Mouse (Mus musculus) cortical plate, adult 2 months (tissue): ENCODE data around the gene Asb5. TPM values are rescaled to one million over a fixed set of nuclear protein-coding genes. Genes with fewer than 3 reads are reported as not detected.

Source experiments
- H3K27ac ChIP-seq: fragments of 200-500 bp; 2 replicates; pipeline ENCODE4 v1.5.1; 2012; ENCODE audit warnings: low read length, control low read depth, inconsistent platforms; ENCODE audit not compliant: insufficient read depth
- H3K4me1 ChIP-seq: fragments of 200-500 bp; 2 replicates; pipeline ENCODE4 v1.6.1; 2011; ENCODE audit warnings: low read length; ENCODE audit not compliant: control insufficient read depth, insufficient read depth
- H3K4me3 ChIP-seq: fragments of 200-500 bp; 2 replicates; pipeline ENCODE4 v1.5.1; 2011; ENCODE audit warnings: mild to moderate bottlenecking, low read length, control low read depth; ENCODE audit not compliant: insufficient read depth
- CTCF ChIP-seq: fragments of 200-500 bp; IDR thresholded peaks from 2 replicates; pipeline ENCODE4 v1.5.1; 2011; ENCODE audit warnings: mild to moderate bottlenecking, control low read depth, low read length; ENCODE audit not compliant: insufficient read depth; ENCODE audit errors: extremely low read depth
- POLR2A ChIP-seq: fragments of 200-500 bp; IDR thresholded peaks from 2 replicates; pipeline ENCODE4 v1.6.1; 2011; ENCODE audit warnings: mild to moderate bottlenecking, low read length, control low read depth; ENCODE audit not compliant: insufficient read depth; ENCODE audit errors: extremely low read depth
- polyA plus RNA-seq: library from polyadenylated mRNA; depleted of rRNA; stranded (reverse); fragments of >200 nt; gene quantifications from 2 replicates; pipeline ENCODE4 v1.2.3, GENCODE M21; 2012

Asb5 gene
- polyA plus RNA-seq, 1 experiment = 2.5 TPM

DNA sequence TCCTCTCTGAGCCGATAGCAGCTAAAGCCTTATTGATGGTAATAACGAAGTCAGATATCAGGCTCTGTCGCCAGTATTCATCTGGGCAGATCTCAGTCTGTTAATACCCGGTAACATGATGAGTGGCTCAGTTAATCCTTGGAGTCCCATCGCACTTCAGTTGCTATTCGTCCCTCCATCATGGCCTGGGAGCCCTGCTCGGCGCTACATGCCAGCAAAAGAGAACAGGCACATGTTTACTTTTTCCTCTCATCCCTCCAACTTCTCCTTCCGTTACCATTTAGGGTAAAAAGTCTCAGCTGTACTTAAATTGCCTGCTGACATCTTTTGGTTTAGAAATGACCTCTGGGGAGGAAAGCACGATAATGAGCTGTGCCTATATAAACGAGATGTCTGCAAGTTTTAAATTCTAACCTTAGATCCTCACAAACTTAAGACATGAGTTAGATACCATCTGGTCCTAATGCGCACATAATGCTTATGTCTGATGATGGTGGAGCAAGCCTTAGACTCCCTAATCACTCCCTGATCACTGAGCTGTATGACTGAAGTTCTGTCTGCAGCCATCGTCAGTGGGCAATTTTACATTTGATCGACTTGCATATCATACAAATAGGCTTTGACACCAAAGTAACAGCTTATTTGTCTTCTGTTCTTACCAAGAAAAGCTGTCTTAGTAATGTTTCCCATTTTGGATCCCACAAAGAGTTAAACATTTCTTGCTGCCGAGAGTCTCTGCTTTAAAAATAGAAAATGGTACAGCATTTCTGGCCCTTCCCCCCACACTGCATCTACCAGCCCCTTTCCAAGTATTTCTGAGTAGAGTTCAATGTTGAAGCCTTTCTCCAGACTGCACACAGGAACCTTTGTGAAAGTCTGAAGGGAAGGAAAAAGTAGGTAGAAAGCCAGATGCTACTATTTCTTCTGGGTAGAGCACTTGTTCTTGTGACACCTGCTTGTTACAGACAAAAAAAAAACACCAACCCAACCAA lies 41.5 kb downstream of the Asb5 start:
- no peaks in the 10 kb centered on the region; the same call in 1 of the 2 replicates for H3K4me1 ChIP-seq
- H3K27ac ChIP-seq = peak overlapping the region; percentile 23; the same call in 1 of the 2 replicates
- H3K4me3 ChIP-seq = no peak overlapping the region
- TF ChIP-seq CTCF (no peak), POLR2A (no peak)

DNA sequence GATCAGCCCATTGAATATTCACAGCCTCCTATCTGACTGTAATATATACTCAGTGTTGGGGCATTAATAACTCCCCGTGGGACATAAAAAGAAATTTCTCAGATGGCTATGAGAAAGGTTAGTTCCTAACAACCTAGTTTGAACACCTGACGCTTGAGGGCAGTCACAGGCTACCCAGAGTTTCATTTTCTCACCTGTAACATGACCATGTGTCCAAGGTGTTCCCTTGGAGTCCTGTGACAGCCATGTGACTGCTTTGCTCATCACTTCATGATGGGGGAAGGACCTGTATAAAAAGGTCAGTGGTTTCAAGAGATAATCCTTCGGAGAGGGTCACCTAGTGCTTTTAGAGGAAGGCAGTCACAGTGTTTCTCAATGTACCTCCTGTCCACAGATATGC lies 52.1 kb downstream of the Asb5 start:
- Histone ChIP-seq H3K4me1 (no peaks in the 10 kb centered on the region), H3K27ac (no peak overlapping the region), H3K4me3 (no peak overlapping the region)
- TF ChIP-seq POLR2A = no peak
- no peak for TF ChIP-seq CTCF

DNA sequence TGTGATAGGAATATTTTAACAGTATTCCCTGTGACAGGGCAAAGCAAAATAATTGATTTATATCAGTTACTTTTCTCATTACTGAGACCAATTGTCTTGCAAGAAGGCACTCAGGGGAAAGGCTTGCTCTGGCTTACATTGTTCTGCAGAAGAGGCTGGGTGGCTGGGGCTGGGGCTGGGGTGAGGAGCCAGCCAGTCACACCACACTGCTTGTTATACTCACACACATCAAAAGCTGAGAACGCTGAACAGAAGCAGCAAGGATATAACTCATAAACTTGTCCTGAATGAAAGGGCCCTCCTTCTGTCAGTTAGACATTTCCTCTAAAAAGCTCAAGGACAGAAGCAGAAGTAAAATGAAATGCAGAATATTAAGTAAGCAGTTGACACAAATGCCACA lies 53.5 kb downstream of the Asb5 start:
- TF ChIP-seq CTCF = no peak
- TF ChIP-seq POLR2A = no peak

DNA sequence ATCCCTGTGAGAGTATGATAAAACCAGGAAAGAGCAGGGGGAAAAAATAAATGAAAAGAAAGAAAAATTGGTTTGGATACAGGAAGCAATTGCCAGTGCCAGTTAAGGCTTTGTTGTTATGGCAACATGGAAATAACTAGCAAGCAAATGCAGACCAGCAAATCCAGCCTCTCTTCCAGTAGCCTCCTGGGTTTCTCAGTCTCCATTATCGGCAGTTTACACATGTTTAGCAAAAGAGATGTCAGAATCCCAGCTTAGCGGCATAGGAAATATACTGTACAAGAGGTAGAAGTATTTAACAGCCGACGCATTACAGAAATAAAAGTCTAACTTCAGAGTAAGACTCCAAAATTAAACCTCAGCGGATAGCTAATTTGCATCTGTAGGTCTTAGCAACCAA lies 65.3 kb downstream of the Asb5 start:
- Histone ChIP-seq H3K4me3 (no peak overlapping the region), H3K4me1 (peaks cover 7% of the 10 kb centered on the region), H3K27ac (0 out of 2 replicates have a peak overlapping the region, but pooled peaks have one; percentile 28)
- TF ChIP-seq POLR2A (no peak), CTCF (no peak)

More for the DNA sequence above, 53.5 kb downstream of the Asb5 start:
- Histone ChIP-seq H3K27ac (no peak overlapping the region), H3K4me1 (no peaks in the 10 kb centered on the region), H3K4me3 (no peak overlapping the region)

DNA sequence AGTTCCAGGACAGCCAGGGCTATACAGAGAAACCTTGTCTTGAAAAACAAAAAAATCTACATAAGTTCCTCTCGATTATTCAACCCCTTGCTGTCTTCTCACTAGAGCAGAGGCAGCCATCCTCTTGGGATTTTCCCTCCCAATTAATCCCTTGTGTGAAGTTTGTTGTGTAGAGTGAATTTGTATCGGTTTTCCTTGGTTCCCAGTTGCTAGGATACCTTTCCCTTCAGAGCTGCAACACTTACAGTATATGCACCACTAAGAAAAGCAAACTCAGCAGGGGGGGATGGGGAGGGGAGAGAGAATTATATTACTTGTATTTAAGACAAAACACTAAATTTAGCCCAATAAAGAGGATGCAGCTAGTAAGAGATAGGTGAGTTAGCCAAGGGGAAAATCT lies 66.7 kb downstream of the Asb5 start:
- no peak for TF ChIP-seq POLR2A
- no peak for TF ChIP-seq CTCF
- H3K4me3 ChIP-seq = no peak overlapping the region
- H3K4me1 ChIP-seq = peaks cover 10% of the 10 kb centered on the region
- no peak overlapping the region for H3K27ac ChIP-seq

DNA sequence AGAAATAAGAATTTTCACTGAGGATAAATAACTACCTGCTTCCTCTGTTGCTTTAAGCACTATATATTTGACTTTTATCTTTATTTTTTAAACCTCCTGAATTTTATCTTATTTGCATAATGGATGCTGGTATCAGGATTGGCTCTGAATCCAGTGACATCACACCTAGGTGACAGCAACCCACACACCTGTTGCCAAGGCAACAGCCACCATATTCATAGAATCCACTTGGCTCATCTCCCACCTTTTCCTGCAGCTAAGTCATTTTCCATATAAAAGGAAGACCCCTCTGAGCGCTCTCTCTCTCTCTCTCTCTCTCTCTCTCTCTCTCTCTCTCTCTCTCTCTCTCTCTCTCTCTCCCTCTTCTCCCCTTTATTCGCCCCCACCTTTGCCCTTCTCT lies 67.6 kb downstream of the Asb5 start:
- no peak for TF ChIP-seq POLR2A
- no peak for TF ChIP-seq CTCF
- Histone ChIP-seq H3K4me1 (peaks cover 10% of the 10 kb centered on the region), H3K27ac (peak overlapping the region; percentile 94), H3K4me3 (no peak overlapping the region)

DNA sequence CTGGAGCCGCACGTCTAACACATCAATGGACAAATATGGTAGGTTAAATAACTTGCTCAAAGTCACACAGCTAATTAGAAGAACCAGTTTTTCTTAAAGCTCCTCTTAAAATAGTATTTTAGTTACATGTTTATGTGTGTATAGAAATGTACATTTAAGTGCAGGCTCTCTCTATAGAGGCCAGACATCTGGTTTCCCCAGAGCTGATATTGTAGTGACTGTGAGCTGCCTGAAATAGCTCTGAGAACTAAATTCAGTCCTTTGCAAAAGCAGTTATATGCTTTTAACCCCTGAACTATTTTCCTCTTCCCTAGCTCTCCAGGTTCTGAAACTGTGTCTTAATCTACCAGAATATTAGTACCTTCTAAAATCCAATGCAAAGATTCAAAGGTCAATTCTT lies 68.0 kb downstream of the Asb5 start:
- H3K27ac ChIP-seq = peak overlapping the region; percentile 94
- TF ChIP-seq POLR2A (no peak), CTCF (no peak)
- no peak overlapping the region for H3K4me3 ChIP-seq
- peaks cover 10% of the 10 kb centered on the region for H3K4me1 ChIP-seq

DNA sequence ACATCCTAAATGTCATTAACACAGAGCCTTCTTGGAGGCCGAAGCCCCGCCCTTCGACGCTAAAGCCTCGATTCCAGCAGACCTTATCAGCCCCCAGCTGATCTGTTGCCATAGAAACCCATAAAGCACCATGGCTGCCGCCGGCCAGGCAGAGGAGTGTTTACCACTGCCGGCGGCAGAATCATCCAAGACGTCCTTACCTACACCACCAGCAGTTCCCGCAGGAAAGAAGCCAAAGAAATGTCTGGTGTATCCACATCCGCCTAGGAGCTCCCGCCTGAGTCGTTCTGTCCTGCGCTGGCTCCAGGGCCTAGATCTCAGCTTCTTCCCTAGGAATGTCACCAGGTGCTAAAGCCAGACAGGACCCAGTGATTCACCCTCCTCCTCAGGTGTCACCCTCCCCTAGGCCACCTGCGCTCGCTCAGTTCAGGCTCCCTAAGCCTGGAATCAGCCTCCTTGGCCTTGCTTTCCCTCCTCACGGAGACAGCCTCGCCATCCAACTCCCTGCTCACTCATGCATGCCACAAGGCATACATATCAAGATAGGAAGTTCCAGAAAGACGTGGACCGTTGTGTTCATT lies 71.4 kb downstream of the Asb5 start, which contains the start of gene Spata4:
Spata4 (plus strand) TSS at position 111 of the 581 bp plus-strand sequence.
- peaks cover 7% of the 10 kb centered on the region for H3K4me1 ChIP-seq
- peak within 1 kb of the TSS; percentile 63; the same call in 1 of the 2 replicates for H3K27ac ChIP-seq
- TF ChIP-seq POLR2A (no peak), CTCF (no peak)
- H3K4me3 ChIP-seq = no peak within 1 kb of the TSS

DNA sequence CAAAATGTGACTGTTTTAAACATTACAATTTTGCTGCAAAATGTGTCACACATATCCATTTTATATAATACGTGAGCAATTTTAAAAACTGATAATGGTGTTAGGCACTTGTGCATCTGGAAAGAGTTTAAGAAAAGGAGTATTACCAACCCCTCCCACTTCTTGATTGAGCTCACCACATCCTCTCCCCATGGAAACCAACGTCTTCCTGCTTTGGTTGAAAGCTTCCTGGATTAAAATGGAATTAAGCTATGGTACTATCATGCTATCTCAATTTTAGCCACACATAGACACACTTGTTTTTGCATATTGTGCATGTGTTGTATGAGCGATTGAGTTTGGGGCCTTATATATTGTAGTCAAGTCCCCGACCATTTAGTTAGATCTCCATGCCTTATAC lies 74.1 kb downstream of the Asb5 start:
- peaks cover 3% of the 10 kb centered on the region; the same call in 1 of the 2 replicates for H3K4me1 ChIP-seq
- TF ChIP-seq CTCF (no peak), POLR2A (no peak)

DNA sequence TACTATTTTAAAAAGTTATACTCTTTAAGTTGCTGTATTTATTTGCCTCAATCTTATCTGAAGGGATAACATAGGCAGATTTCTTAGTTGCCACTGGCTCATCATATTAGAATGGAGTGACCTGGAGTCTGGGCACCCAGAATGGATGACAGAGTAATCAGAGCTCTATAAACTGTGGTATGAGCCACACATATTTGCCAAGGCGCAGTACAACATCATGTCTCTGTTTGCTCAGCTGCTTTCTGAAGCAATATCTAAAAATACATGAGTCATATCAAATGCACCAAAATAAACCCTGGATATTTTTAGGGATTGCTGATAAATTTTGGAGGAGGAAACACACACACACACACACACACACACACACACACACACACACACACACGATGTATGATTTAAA lies 80.0 kb downstream of the Asb5 start:
- H3K4me1 ChIP-seq = no peaks in the 10 kb centered on the region
- TF ChIP-seq CTCF = no peak
- no peak for TF ChIP-seq POLR2A
- no peak overlapping the region for H3K27ac ChIP-seq
- H3K4me3 ChIP-seq = no peak overlapping the region

More for the DNA sequence above, 74.1 kb downstream of the Asb5 start:
- Histone ChIP-seq H3K27ac (no peak overlapping the region), H3K4me3 (no peak overlapping the region)
